Mouse (Mus musculus): ENCODE measurements around the gene Thpo. TPM values are rescaled to one million over a fixed set of nuclear protein-coding genes. Genes with fewer than 3 reads are reported as not detected.

Gene Thpo
- polyA plus RNA-seq, 1 experiment from 2014 or later, result 2.7 TPM

- no peaks in the 10 kb centered on the region for H3K9me3 ChIP-seq (ENCODE audit: control insufficient read depth)
- peak overlapping the region; percentile 62 for H3K9ac ChIP-seq (ENCODE audit: low read depth, low read length)
- TF ChIP-seq CTCF (IDR thresholded peaks at IDR 0.05; ENCODE audit: low read depth), result no peak
- H3K27me3 ChIP-seq (replicated peaks; ENCODE audit: control insufficient read depth, insufficient read depth, low read length), result no peaks in the 10 kb centered on the region
- ATAC-seq, result no peak
- peaks cover 12% of the 10 kb centered on the region for H3K36me3 ChIP-seq (ENCODE audit: control insufficient read depth, insufficient read depth)
- 2% methylated on average over 18 of the region's 18 CpGs for WGBS
- H3K4me2 ChIP-seq (replicated peaks; ENCODE audit: low read depth), result peak overlapping the region; percentile 92
- peak overlapping the region; percentile 97 for H3K27ac ChIP-seq (ENCODE audit: low read depth, low read length)
- peak overlapping the region; percentile 68 for H3K4me3 ChIP-seq (ENCODE audit: low read depth, low read length)
- 0 out of 2 replicates have a peak, but pooled peaks cover 5% of the 10 kb centered on the region for H3K4me1 ChIP-seq (replicated peaks; ENCODE audit: control insufficient read depth, insufficient read depth, low read length)
These were observed 16.2 kb downstream of the Thpo start for GRCm38 (mm10) chr16:20717978-20718670.

GRCm38 (mm10) chr16:20717181-20717977 is 16.9 kb downstream of the Thpo start, which contains the start of the genes Polr2h and Clcn2:
TSS of gene Polr2h (plus strand) at chr16:20717665.
TSS of gene Clcn2 (minus strand) at chr16:20717746.
- WGBS, result under 1% methylated on average over 62 of the region's 62 CpGs
- peak within 1 kb of the TSS; percentile 97 for H3K27ac ChIP-seq (ENCODE audit: low read depth, low read length)
- peak within 1 kb of the TSS; percentile 68 for H3K4me3 ChIP-seq (ENCODE audit: low read depth, low read length)
- peak within 1 kb of the TSS; percentile 92 for H3K4me2 ChIP-seq (replicated peaks; ENCODE audit: low read depth)
- ATAC-seq, result peak; percentile 90
- H3K27me3 ChIP-seq (replicated peaks; ENCODE audit: control insufficient read depth, insufficient read depth, low read length), result no peaks in the 10 kb centered on the region
- H3K4me1 ChIP-seq (replicated peaks; ENCODE audit: control insufficient read depth, insufficient read depth, low read length), result 0 out of 2 replicates have a peak, but pooled peaks cover 5% of the 10 kb centered on the region
- peaks cover 18% of the 10 kb centered on the region for H3K36me3 ChIP-seq (ENCODE audit: control insufficient read depth, insufficient read depth)
- H3K9me3 ChIP-seq (ENCODE audit: control insufficient read depth), result no peaks in the 10 kb centered on the region
- H3K9ac ChIP-seq (ENCODE audit: low read depth, low read length), result peak within 1 kb of the TSS; percentile 62
- TF ChIP-seq CTCF (IDR thresholded peaks at IDR 0.05; ENCODE audit: low read depth), result peak; percentile 92

- Histone ChIP-seq H3K4me3 (ENCODE audit: low read depth, low read length) (peak overlapping the region; percentile 68), H3K4me1 (replicated peaks; ENCODE audit: control insufficient read depth, insufficient read depth, low read length) (0 out of 2 replicates have a peak, but pooled peaks cover 5% of the 10 kb centered on the region), H3K36me3 (ENCODE audit: control insufficient read depth, insufficient read depth) (peaks cover 22% of the 10 kb centered on the region), H3K4me2 (replicated peaks; ENCODE audit: low read depth) (peak overlapping the region; percentile 92), H3K27me3 (replicated peaks; ENCODE audit: control insufficient read depth, insufficient read depth, low read length) (no peaks in the 10 kb centered on the region), H3K9ac (ENCODE audit: low read depth, low read length) (peak overlapping the region; percentile 62), H3K9me3 (ENCODE audit: control insufficient read depth) (no peaks in the 10 kb centered on the region), H3K27ac (ENCODE audit: low read depth, low read length) (peak overlapping the region; percentile 97)
- ATAC-seq, result no peak
- TF ChIP-seq CTCF (IDR thresholded peaks at IDR 0.05; ENCODE audit: low read depth), result no peak
- WGBS, result 0% methylated on average over 8 of the region's 8 CpGs
These were observed 17.5 kb downstream of the Thpo start for GRCm38 (mm10) chr16:20716841-20717180.

- H3K4me2 ChIP-seq (replicated peaks; ENCODE audit: low read depth), result peak overlapping the region; percentile 92
- no peaks in the 10 kb centered on the region for H3K27me3 ChIP-seq (replicated peaks; ENCODE audit: control insufficient read depth, insufficient read depth, low read length)
- peak overlapping the region; percentile 68 for H3K4me3 ChIP-seq (ENCODE audit: low read depth, low read length)
- peak; percentile 56 for TF ChIP-seq CTCF (IDR thresholded peaks at IDR 0.05; ENCODE audit: low read depth)
- under 1% methylated on average over 58 of the region's 68 CpGs for WGBS
- 0 out of 2 replicates have a peak, but pooled peaks cover 5% of the 10 kb centered on the region for H3K4me1 ChIP-seq (replicated peaks; ENCODE audit: control insufficient read depth, insufficient read depth, low read length)
- H3K9me3 ChIP-seq (ENCODE audit: control insufficient read depth), result no peaks in the 10 kb centered on the region
- peak overlapping the region; percentile 97 for H3K27ac ChIP-seq (ENCODE audit: low read depth, low read length)
- peak; percentile 52 for ATAC-seq
- peak overlapping the region; percentile 62 for H3K9ac ChIP-seq (ENCODE audit: low read depth, low read length)
- H3K36me3 ChIP-seq (ENCODE audit: control insufficient read depth, insufficient read depth), result peaks cover 25% of the 10 kb centered on the region
These were observed 18.1 kb downstream of the Thpo start for GRCm38 (mm10) chr16:20715976-20716840.

- Histone ChIP-seq H3K36me3 (ENCODE audit: control insufficient read depth, insufficient read depth) (peaks cover 30% of the 10 kb centered on the region), H3K4me1 (replicated peaks; ENCODE audit: control insufficient read depth, insufficient read depth, low read length) (0 out of 2 replicates have a peak, but pooled peaks cover 5% of the 10 kb centered on the region), H3K4me3 (ENCODE audit: low read depth, low read length) (peak overlapping the region; percentile 68), H3K27me3 (replicated peaks; ENCODE audit: control insufficient read depth, insufficient read depth, low read length) (no peaks in the 10 kb centered on the region), H3K9me3 (ENCODE audit: control insufficient read depth) (no peaks in the 10 kb centered on the region), H3K4me2 (replicated peaks; ENCODE audit: low read depth) (peak overlapping the region; percentile 92), H3K27ac (ENCODE audit: low read depth, low read length) (peak overlapping the region; percentile 97), H3K9ac (ENCODE audit: low read depth, low read length) (peak overlapping the region; percentile 62)
- 2% methylated on average over 10 of the region's 12 CpGs for WGBS
- no peak for ATAC-seq
- no peak for TF ChIP-seq CTCF (IDR thresholded peaks at IDR 0.05; ENCODE audit: low read depth)
These were observed 18.7 kb downstream of the Thpo start for GRCm38 (mm10) chr16:20715566-20715965.
